Mouse (Mus musculus) E14TG2a.4 (cell line): ENCODE measurements around the gene Senp1.

ENCODE experiments used
- H3K27me3 ChIP-seq: 2 replicates; pipeline ENCODE4 v1.6.1; 2014; ENCODE audit warnings: low read length, control low read depth; ENCODE audit not compliant: insufficient read depth
- H3K36me3 ChIP-seq: 2 replicates; pipeline ENCODE4 v1.6.1; 2014; ENCODE audit warnings: low read length, control low read depth; ENCODE audit not compliant: insufficient read depth
- H3K4me1 ChIP-seq: replicated peaks from 2 replicates; pipeline ENCODE4 v1.6.1; 2014; ENCODE audit warnings: low read depth, low read length, control low read depth
- H3K4me3 ChIP-seq: replicated peaks from 2 replicates; pipeline ENCODE4 v1.5.1; 2014; ENCODE audit warnings: mild to moderate bottlenecking, low read length
- H3K9me3 ChIP-seq: 2 replicates; pipeline ENCODE4 v1.6.1; 2014; ENCODE audit warnings: low read length, control low read depth
- CTCF ChIP-seq: conservative IDR thresholded peaks from 2 replicates; pipeline ENCODE4 v1.5.1; 2014; ENCODE audit warnings: low read length
- NANOG ChIP-seq: IDR thresholded peaks from 2 replicates; pipeline ENCODE4 v1.6.1; 2014; ENCODE audit warnings: borderline replicate concordance, low read length, mixed read lengths
- POU5F1 ChIP-seq: IDR thresholded peaks from 2 replicates; pipeline ENCODE4 v1.6.1; 2014; ENCODE audit warnings: low read length, borderline replicate concordance

The Senp1 gene

GRCm38 (mm10) chr15:98114098-98114851 lies 20.7 kb upstream of the Senp1 start:
- H3K4me1 ChIP-seq, result peaks cover 81% of the 10 kb centered on the region
- H3K4me3 ChIP-seq, result peak overlapping the region; percentile 20; the same call in 1 of the 2 replicates
- TF ChIP-seq NANOG (no peak), POU5F1 (no peak), CTCF (no peak)
- H3K9me3 ChIP-seq, result no peaks in the 10 kb centered on the region
- H3K36me3 ChIP-seq, result no peaks in the 10 kb centered on the region
- H3K27me3 ChIP-seq, result no peaks in the 10 kb centered on the region

DNA sequence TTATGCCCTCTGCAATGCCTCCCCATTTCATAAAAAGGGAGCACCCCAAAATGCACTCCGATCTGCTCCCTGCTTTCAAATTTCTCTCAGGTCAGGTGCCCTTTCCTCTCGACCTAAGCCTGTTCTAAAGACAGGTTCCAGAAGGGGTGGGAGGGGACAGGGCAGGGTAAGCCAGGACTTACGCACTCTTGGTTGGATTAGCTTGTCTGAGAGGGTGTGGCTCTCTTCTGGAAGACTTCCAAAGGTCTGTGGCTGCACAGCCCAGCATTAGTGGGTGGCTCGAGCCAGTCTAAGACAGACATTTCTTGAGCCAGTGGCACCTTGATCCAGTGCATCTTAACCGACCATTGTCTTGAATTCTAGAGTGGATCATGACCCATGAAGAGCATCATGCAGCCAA lies 18.2 kb upstream of the Senp1 start:
- no peaks in the 10 kb centered on the region for H3K36me3 ChIP-seq
- no peak overlapping the region for H3K4me3 ChIP-seq
- TF ChIP-seq NANOG (no peak), POU5F1 (no peak), CTCF (no peak)
- no peaks in the 10 kb centered on the region for H3K9me3 ChIP-seq
- peaks cover 80% of the 10 kb centered on the region for H3K4me1 ChIP-seq
- H3K27me3 ChIP-seq, result 0 out of 2 replicates have a peak, but pooled peaks cover 3% of the 10 kb centered on the region

GRCm38 (mm10) chr15:98108297-98109152 lies 15.0 kb upstream of the Senp1 start:
- H3K4me3 ChIP-seq, result peak overlapping the region; percentile 79
- TF ChIP-seq NANOG (no peak), POU5F1 (no peak), CTCF (no peak)

DNA sequence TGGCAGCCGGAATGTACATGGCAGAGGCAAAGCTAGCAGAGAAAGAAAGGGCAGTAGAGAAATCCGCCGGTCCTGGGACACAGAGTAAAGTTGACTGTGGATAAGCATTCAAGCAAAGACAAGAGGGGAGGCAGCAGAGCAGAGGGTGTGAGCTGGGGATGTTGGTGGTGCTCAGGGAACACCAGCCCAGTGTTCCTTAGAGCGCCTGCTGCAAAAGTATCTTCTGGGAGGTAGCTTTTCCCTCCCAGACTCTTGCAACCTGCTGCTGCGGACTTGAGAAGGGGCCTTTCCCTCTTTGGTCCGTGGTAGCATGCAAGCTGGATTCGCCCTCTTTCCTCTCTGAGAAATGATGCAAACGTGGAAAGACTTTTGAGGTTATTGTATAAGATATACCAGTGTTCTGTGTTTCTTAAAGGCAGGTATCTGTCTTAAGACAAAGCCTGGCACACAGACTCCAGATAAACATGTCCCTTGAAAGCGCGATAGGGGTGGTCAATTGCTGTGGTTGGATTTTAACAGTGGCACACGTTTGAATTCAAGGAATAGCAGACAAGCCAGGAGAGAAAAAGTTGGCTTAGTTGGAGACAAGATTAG lies 14.3 kb upstream of the Senp1 start:
- peaks cover 47% of the 10 kb centered on the region for H3K4me1 ChIP-seq
- H3K4me3 ChIP-seq, result peak overlapping the region; percentile 79
- no peaks in the 10 kb centered on the region for H3K36me3 ChIP-seq
- peaks cover 20% of the 10 kb centered on the region for H3K27me3 ChIP-seq
- no peaks in the 10 kb centered on the region for H3K9me3 ChIP-seq
- TF ChIP-seq CTCF, result no peak

More at GRCm38 (mm10) chr15:98108297-98109152, 15.0 kb upstream of the Senp1 start:
- Histone ChIP-seq H3K36me3 (no peaks in the 10 kb centered on the region), H3K9me3 (no peaks in the 10 kb centered on the region), H3K27me3 (peaks cover 17% of the 10 kb centered on the region), H3K4me1 (peaks cover 50% of the 10 kb centered on the region)

- Histone ChIP-seq H3K36me3 (no peaks in the 10 kb centered on the region), H3K27me3 (peaks cover 20% of the 10 kb centered on the region), H3K4me3 (peak overlapping the region; percentile 79; the same call in 1 of the 2 replicates), H3K4me1 (peaks cover 41% of the 10 kb centered on the region), H3K9me3 (no peaks in the 10 kb centered on the region)
- TF ChIP-seq NANOG, result no peak
- no peak for TF ChIP-seq POU5F1
- TF ChIP-seq CTCF, result no peak
Measured at GRCm38 (mm10) chr15:98107230-98107629, 13.7 kb upstream of the Senp1 start.

DNA sequence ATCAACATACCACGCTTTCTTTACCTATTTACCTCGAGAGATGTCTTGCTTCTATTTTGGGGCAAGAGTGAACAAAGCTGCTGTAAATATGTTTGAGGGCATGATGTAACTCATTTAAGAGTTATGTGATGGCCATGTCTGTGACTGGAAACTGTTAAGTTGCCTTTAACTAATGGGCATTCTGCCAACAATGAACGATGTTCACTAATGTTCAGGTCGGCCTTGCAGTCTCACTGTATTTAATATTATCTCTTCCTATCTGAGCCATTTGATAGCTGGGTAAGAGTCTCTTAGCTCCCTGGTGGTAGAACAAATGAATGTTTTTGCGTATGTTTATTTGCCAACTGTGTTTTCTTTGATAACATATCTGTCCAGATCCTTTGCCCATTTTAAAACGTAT lies 13.0 kb upstream of the Senp1 start:
- no peak overlapping the region for H3K4me3 ChIP-seq
- H3K9me3 ChIP-seq, result no peaks in the 10 kb centered on the region
- TF ChIP-seq NANOG, result no peak
- no peak for TF ChIP-seq CTCF
- TF ChIP-seq POU5F1, result no peak
- H3K4me1 ChIP-seq, result peaks cover 34% of the 10 kb centered on the region
- no peaks in the 10 kb centered on the region for H3K36me3 ChIP-seq
- peaks cover 20% of the 10 kb centered on the region for H3K27me3 ChIP-seq

- Histone ChIP-seq H3K4me1 (peaks cover 22% of the 10 kb centered on the region), H3K36me3 (no peaks in the 10 kb centered on the region), H3K9me3 (no peaks in the 10 kb centered on the region), H3K27me3 (peaks cover 20% of the 10 kb centered on the region), H3K4me3 (no peak overlapping the region)
- no peak for TF ChIP-seq CTCF
- no peak for TF ChIP-seq POU5F1
- TF ChIP-seq NANOG, result no peak
Measured at GRCm38 (mm10) chr15:98102401-98102800, 8.9 kb upstream of the Senp1 start.

DNA sequence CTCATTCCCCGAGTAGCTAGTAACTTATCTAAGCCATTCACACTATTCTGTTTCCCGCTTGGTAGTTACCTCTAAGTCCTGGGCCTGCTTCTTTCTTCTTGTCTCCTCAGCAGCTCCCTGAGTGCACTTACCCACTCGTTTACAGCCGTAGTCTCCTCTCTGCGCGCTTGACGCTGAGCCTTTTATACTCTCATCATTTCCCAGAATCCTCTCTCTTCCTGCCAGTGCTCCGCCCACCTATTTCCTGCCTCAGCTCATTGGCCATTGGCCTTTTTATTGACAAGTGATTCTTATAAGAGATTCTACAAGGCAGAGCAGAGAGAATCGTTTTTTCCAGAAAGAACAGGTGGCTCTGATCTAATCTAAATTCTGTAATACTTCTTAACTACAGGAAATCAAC lies 5.0 kb upstream of the Senp1 start:
- Histone ChIP-seq H3K27me3 (0 out of 2 replicates have a peak, but pooled peaks cover 3% of the 10 kb centered on the region), H3K4me3 (peak overlapping the region; percentile 75), H3K36me3 (peaks cover 9% of the 10 kb centered on the region), H3K9me3 (no peaks in the 10 kb centered on the region), H3K4me1 (peaks cover 42% of the 10 kb centered on the region)
- no peak for TF ChIP-seq NANOG
- no peak for TF ChIP-seq CTCF
- no peak for TF ChIP-seq POU5F1
